Mouse (Mus musculus): ENCODE results near the gene Atp6ap2. TPM values are rescaled to one million over a fixed set of nuclear protein-coding genes. Genes with fewer than 3 reads are reported as not detected.
A peak's percentile ranks its signal among the peaks of the same experiment; 100 is the strongest.
"Not testable (repeated sequence)": the region's sequence is repeated elsewhere in the genome, so short reads cannot be mapped to it uniquely, and the experiment has no call there.

The Atp6ap2 gene
- total RNA-seq (2021): 100 to 1,000 TPM; 180 to 214 TPM

DNA sequence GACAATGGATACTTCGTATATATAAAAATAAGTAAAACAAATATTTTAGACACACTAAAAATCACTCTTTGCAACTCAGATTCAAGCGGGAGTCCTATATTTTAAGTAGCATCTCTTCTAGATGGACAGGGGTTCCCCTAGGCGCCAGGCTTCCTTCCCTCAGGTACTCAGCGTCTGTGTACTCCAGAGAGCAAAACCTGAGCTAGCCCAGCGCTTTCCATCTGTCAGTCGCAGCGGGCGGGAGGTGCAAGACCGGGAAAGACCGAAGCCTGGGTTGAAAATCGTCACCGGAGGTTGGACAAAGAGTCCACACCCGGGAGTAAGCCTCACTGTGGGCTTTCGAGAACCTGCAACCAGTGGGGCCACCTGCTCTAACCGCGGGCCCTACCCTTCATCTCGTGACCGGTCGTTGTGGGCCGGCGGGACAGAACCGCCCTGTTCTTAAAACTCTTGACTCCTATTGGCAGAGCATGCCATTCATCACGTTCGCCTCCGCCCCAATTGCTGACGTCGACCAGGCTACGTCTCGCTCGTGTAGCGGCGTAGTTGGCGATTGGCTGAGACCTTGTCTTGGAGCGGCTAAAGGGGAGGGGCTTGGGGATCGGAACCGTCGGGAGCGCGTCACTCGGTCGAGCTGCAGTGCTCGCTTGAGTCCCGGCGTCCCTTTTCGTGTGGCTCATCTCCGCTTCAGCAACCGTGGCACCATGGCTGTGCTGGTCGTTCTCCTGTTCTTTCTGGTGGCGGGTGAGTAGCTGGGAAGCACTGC is at the start of gene Atp6ap2:
Atp6ap2 (plus strand) TSS at position 610 of the 766 bp plus-strand sequence.
- DNase-seq: peak; percentile 89 to 91

DNA sequence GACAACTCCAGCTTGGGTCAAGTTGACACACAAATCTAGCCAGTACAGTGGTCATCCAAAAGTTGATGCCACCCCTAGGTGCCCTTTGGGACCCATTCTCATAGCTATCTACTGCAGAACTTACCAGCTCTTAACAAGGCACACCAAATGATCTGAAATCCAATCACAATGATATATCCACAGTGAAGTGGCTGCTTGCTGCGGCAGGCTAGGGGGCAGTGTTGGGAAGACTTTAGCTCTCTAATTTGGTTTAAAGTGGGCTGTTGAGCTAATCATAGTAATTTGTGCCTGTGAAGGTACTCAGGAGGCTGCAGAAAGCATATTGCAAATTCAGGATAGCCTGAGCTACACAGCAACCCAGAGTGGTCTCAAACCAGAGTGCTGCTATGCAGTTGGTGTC is 43.2 kb upstream of the Atp6ap2 start:
- no peak for DNase-seq

DNA sequence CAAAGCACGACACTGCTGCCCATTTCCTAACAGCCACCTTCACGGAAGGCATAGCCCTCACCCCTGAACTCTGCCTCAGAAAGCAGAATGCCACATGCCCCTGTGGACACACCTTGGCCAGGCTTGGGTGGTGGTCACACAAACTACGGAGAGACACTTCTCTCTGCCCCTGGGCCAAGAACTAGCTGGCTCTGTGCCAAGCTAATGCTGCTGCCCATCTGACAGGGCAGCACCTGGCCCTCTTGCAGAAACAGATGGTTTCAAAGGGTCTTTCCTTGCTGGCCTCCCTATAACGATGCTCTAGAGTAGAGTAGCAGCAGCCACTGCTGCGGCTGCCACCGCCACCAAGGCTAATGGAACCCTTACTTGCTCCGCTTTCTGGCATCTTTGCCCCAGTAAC is 30.5 kb upstream of the Atp6ap2 start:
- no peak for DNase-seq

DNA sequence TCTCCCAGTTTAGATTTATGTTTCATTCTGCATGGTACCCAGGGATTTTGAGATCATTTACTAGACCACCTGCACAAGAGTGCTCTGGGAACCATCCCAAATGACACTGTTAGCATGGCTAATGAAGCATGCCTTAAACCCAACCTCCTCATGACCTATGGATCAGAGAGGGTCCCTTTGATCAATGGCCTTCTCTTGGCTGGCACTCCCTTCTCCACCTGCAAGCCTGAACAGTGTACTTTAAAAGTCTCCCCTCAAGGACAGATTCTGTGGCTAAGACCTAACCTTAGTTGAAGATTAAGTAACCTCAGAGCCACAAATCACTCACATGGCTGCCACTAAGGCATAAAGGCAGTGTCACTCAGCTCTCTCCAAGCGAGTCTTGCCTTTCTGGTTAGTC is 16.2 kb upstream of the Atp6ap2 start:
- DNase-seq: no peak

GRCm38 (mm10) chrX:12577936-12578335 is 9.7 kb upstream of the Atp6ap2 start:
- DNase-seq: no peak

DNA sequence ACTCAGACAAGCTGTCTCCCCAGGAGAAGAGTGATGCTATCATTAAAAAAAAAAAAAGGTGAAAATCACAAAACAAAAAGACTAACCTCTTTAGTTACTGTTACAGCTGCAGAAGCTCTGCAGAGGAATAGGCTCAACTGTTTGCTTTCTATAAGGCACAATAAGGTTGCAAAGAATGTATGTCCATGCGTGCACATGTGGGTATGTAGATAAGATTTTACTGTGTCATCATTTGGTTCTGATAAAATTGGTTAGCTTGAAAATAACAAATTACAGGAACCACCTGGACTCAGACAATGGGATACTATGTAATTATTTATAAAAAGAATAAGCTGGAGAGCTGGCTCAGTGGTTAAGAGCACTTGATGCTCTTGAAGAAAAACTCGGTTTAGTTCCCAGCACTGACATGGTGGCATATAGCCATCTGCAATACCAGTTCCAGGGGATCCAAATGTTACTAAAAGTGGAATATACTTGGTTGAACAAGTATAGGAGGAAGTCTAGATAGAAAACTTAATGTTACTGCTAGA is 9.2 kb upstream of the Atp6ap2 start:
- DNase-seq: no peak

DNA sequence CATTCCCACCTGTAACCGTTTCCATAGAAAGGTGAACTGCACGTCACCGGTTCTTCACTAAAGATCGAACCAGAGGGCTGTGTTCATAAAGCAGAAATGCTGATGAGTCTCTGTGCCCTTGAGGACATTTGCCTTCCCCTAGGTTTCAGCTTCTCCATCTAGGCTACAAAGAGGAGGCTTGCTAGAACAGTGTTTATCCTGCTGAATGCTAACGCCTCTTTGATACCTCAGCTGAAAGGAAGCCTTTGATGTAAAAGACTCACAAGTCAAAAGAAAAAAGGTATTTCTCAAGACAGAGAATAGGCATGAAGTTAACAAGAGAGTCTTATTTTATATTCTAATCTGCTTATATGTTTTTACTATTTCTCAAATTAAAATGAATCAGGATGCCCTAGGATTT is 4.3 kb upstream of the Atp6ap2 start:
- DNase-seq: no peak

- no peak for DNase-seq
These were observed 356 bp downstream of the Atp6ap2 start for GRCm38 (mm10) chrX:12587958-12588355.

DNA sequence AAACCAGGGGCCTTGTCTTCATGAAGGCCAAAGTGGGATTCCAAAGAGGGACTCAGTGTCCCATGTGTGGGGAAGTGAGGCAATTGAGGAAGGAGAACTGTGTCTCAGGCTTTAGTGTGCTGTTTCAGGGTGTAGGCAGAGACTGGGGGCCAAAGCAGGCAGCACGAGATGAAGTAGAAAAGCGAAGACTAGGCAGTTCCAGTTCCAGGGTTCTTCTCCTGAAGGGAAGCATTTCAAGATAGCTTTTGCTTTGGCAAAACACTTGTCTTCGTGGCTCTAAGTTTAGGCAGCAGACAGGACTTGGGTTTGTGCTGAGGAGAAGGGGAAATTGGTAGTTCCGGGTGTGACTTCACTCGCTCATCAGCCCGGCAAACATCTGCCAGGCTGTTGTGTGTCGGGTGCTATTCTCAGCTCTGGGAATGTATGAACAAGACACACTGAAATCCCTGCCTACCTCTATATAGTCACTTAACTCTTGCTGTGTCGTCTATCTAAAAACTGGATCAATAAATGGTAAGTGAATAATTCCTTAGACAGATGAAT is 3.9 kb downstream of the Atp6ap2 start:
- DNase-seq: no peak

GRCm38 (mm10) chrX:12592011-12592410 is 4.4 kb downstream of the Atp6ap2 start:
- DNase-seq: no peak

DNA sequence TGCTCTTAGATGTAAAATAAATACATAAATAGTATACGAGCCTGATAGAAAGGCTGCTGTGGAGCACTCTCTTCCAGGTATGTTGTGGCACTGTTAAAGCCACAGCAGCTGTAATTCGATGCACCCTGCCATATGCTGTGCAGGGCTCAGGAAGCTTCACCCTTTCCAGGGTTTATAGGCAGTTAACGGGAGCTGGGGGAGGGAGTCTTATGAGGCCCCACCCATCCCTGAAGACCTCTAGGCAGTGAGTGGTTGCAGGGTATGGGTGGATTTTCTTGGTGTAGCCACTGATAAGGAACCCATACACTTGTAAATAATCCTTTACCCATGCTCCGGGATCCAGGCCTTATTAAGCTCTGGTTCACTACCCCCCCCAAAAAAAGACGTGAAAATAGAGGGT is 6.2 kb downstream of the Atp6ap2 start:
- DNase-seq: no peak

GRCm38 (mm10) chrX:12610541-12610940 is 22.9 kb downstream of the Atp6ap2 start:
- DNase-seq: not testable (repeated sequence)

DNA sequence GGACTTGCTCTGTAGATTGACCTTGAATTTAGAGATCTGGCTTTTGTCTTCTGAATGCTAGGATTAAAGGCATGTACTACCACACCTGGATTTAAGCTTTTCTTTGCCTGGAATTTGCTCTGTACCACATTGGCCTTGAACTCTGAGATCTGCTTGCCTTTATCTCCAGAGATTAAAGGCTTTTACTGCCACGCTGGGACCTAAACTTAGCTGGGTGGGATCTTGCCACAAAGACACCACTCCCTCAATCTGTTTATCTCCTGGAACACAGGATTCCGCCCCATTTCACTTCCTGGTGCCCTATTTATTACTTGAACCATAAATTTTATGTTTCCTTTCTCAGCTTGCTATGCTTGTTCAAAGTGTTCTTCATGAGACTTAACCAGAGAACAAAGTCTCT is 23.6 kb downstream of the Atp6ap2 start:
- no peak for DNase-seq

DNA sequence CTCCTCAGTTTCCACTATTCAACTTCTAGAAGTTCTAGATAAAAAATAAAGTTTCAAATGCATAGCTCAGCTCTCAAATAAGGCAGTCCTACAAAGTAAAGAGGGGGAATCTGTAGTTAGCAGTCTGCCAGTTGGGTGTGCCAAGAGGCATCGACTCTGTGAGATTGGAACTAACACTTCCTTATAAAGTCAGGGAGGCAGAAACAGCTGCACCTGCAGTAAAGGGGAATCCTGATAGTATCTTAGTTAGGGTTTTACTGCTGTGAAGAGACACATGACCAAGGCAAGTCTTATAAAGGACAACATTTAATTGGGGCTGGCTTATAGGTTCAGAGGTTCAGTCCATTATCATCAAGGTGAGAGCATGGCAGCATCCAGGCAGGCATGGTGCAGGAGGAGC is 24.8 kb downstream of the Atp6ap2 start:
- not testable (repeated sequence) for DNase-seq

GRCm38 (mm10) chrX:12625131-12625530 is 37.5 kb downstream of the Atp6ap2 start:
- DNase-seq: no peak

- DNase-seq: no peak
These were observed 57.4 kb downstream of the Atp6ap2 start for GRCm38 (mm10) chrX:12644976-12645375.

DNA sequence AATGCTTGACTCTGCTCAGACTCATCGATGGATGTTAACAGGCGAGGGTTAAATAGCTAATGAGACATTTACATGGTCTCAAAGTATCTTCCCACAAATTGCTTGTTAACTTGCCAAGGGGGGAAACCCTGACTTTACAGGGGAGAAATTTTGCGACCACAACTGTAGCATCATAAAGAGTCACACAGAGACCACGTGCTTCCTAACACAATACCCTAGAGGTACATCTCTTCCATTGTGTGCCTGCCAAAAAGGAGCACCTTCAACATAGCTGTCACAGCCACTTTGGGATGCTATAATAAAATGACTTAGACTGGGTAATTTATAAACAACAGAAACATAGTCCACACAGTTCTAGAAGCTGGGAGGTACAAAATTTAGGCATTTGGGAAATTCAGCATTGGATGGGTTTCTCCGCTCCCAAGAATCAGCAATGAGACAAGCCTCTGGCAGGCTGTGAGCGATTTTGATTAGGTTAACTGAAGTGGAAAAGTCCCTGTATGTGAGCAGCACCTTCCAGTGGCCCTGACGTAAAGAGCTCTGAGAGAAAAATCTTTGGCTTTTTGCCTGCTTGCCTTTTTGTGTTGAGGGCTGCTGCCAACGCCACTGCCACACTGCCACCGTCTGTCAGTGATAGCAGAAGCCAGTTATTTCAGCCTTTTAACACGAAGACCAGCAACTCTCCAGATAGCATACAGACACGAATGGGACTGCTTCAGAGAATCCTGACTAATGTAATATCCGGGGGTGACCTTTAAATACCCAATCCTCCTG is 58.1 kb downstream of the Atp6ap2 start:
- DNase-seq: peak; percentile 6 to 7

GRCm38 (mm10) chrX:12651906-12652305 is 64.3 kb downstream of the Atp6ap2 start:
- no peak for DNase-seq

GRCm38 (mm10) chrX:12653879-12654278 is 66.3 kb downstream of the Atp6ap2 start:
- DNase-seq: no peak

Measured in layer of hippocampus, postnatal 36 days (tissue).